ENCODE assay signal across 8 mouse cellular contexts in genomic region chr12:100952193-100952931, GRCm38 (mm10). TPM values are rescaled to one million over a fixed set of nuclear protein-coding genes. Genes with fewer than 3 reads are reported as not detected.
A peak's percentile ranks its signal among the peaks of the same experiment; 100 is the strongest.
DNase-seq lines count a peak whose midpoint lies in the region; ATAC-seq lines count a peak whose summit lies in the region.

No protein-coding gene starts in this region.

- H3K9me3 ChIP-seq in hindbrain, embryonic 14.5 days (ENCODE audit: control insufficient read depth, low read length) = no peaks in the 10 kb centered on the region

- peak; percentile 77 for ATAC-seq in hindbrain, embryonic 14.5 days (ENCODE audit: low FRiP score)

- DNase-seq in R1 (ENCODE audit: low read depth, low spot score) = peak; percentile 88
- peak; percentile 65 for DNase-seq in cerebellum, adult 9-10 months
- DNase-seq in frontal cortex, postnatal 25 days (ENCODE audit: low spot score in 2 of 2) = peak; percentile 63 to 75
- DNase-seq in hindbrain, embryonic 14.5 days (ENCODE audit: low spot score) = peak; percentile 86
- peak; percentile 65 to 84 for DNase-seq in layer of hippocampus, postnatal 25 days (ENCODE audit: extremely low spot score in 1 of 2, low spot score in 1 of 2)
- DNase-seq in lung, postnatal 25 days (ENCODE audit: low spot score) = peak; percentile 79
- peak; percentile 81 for DNase-seq in right cerebral cortex, adult 18-20 months
- DNase-seq in urinary bladder, postnatal 4 days (ENCODE audit: low spot score in 2 of 2) = peak; percentile 55 to 77

- H3K36me3 ChIP-seq in hindbrain, embryonic 14.5 days (replicated peaks; ENCODE audit: control insufficient read depth, insufficient read depth) = peaks cover 15% of the 10 kb centered on the region

- 34% methylated on average over 9 of the region's 9 CpGs for WGBS in hindbrain, embryonic 14.5 days

- H3K27ac ChIP-seq in hindbrain, embryonic 14.5 days = peak overlapping the region; percentile 60

- H3K4me2 ChIP-seq in hindbrain, embryonic 14.5 days (replicated peaks) = 0 out of 2 replicates have a peak overlapping the region, but pooled peaks have one; percentile 0

- H3K4me3 ChIP-seq in hindbrain, embryonic 14.5 days (replicated peaks; ENCODE audit: low read length) = no peak overlapping the region

- H3K27me3 ChIP-seq in hindbrain, embryonic 14.5 days (ENCODE audit: control insufficient read depth, insufficient read depth, low read length) = no peaks in the 10 kb centered on the region; the same call in 1 of the 2 replicates

- peaks cover 16% of the 10 kb centered on the region for H3K4me1 ChIP-seq in hindbrain, embryonic 14.5 days (replicated peaks; ENCODE audit: control insufficient read depth, insufficient read depth, low read length)

- H3K9ac ChIP-seq in hindbrain, embryonic 14.5 days = no peak overlapping the region

RNA-seq across cellular contexts. Expression of gene Gpr68, which starts 44.4 kb away (rescaled TPM):
- 3.1 and 3.7 TPM in 2 replicates for polyA plus RNA-seq in hindbrain, embryonic 14.5 days (2014; fragmentation: Nextera tagmentation; extraction: Ambion mirVana)
- 10 to 100 TPM; 18.1 to 20.7 TPM for total RNA-seq in layer of hippocampus, postnatal 25 days (2021)
